ENCODE assay signal across 8 mouse cellular contexts in genomic region chr12:110484824-110485584, GRCm38 (mm10). TPM values are rescaled to one million over a fixed set of nuclear protein-coding genes. Genes with fewer than 3 reads are reported as not detected.
DNase-seq lines count a peak whose midpoint lies in the region; ATAC-seq lines count a peak whose summit lies in the region.

No protein-coding gene starts in this region.

- peak overlapping the region; percentile 69 for H3K4me3 ChIP-seq in intestine, embryonic 14.5 days (ENCODE audit: low read depth, low read length)
- H3K4me3 ChIP-seq in midbrain, embryonic 16.5 days (ENCODE audit: low read depth, low read length), result peak overlapping the region; percentile 76

- no peaks in the 10 kb centered on the region for H3K27me3 ChIP-seq in intestine, embryonic 14.5 days (replicated peaks; ENCODE audit: control insufficient read depth, insufficient read depth, low read length)
- no peaks in the 10 kb centered on the region for H3K27me3 ChIP-seq in midbrain, embryonic 16.5 days (ENCODE audit: control insufficient read depth, insufficient read depth, low read depth, low read length)

- H3K9ac ChIP-seq in intestine, embryonic 14.5 days (ENCODE audit: low read length), result peak overlapping the region; percentile 73
- peak overlapping the region; percentile 82 for H3K9ac ChIP-seq in midbrain, embryonic 16.5 days (ENCODE audit: low read depth, low read length)

- WGBS in intestine, embryonic 14.5 days, result under 1% methylated on average over 17 of the region's 17 CpGs
- WGBS in midbrain, embryonic 16.5 days, result 2% methylated on average over 17 of the region's 17 CpGs

- peak; percentile 36 for DNase-seq in embryo, embryonic 10 days (ENCODE audit: low spot score)
- DNase-seq in embryo, embryonic 9.5 days (ENCODE audit: extremely low spot score), result no peak
- DNase-seq in thymus, postnatal 25 days, result peak; percentile 58
- no peak for DNase-seq in thymus, postnatal 0 days (ENCODE audit: low spot score)
- peak; percentile 57 for DNase-seq in intestine, embryonic 14.5 days (ENCODE audit: low spot score)
- DNase-seq in gastrocnemius, adult 8-10 months (ENCODE audit: low spot score in 2 of 2), result no peak
- DNase-seq in adrenal gland, adult 2 months, result no peak

- H3K4me1 ChIP-seq in intestine, embryonic 14.5 days (replicated peaks; ENCODE audit: control insufficient read depth, insufficient read depth, low read length), result peaks cover 27% of the 10 kb centered on the region
- H3K4me1 ChIP-seq in midbrain, embryonic 16.5 days (ENCODE audit: control insufficient read depth, insufficient read depth, low read length), result peaks cover 37% of the 10 kb centered on the region

- H3K36me3 ChIP-seq in intestine, embryonic 14.5 days (ENCODE audit: control insufficient read depth, insufficient read depth, low read length), result 0 out of 2 replicates have a peak, but pooled peaks cover 6% of the 10 kb centered on the region
- no peaks in the 10 kb centered on the region for H3K36me3 ChIP-seq in midbrain, embryonic 16.5 days (ENCODE audit: control insufficient read depth, insufficient read depth, low read length)

- peak overlapping the region; percentile 99 for H3K27ac ChIP-seq in intestine, embryonic 14.5 days (ENCODE audit: low read depth)
- peak overlapping the region; percentile 97 for H3K27ac ChIP-seq in midbrain, embryonic 16.5 days (ENCODE audit: low read length)

- ATAC-seq in intestine, embryonic 14.5 days (replicated peaks; ENCODE audit: low FRiP score, low TSS enrichment, low read depth), result peak; percentile 61
- peak; percentile 50 for ATAC-seq in midbrain, embryonic 16.5 days

- peak overlapping the region; percentile 98 for H3K4me2 ChIP-seq in intestine, embryonic 14.5 days (ENCODE audit: low read length)
- peak overlapping the region; percentile 96 for H3K4me2 ChIP-seq in midbrain, embryonic 16.5 days (ENCODE audit: low read length)

- H3K9me3 ChIP-seq in intestine, embryonic 14.5 days (ENCODE audit: control insufficient read depth, low read length), result no peaks in the 10 kb centered on the region
- no peaks in the 10 kb centered on the region for H3K9me3 ChIP-seq in midbrain, embryonic 16.5 days (replicated peaks; ENCODE audit: control insufficient read depth, low read length, poor library complexity, severe bottlenecking)

RNA-seq across cellular contexts. Expression of gene Ppp2r5c, which starts 38.1 kb away (rescaled TPM):
- polyA plus RNA-seq in thymus, postnatal 0 days (2015; fragmentation: Nextera tagmentation; extraction: Ambion mirVana), result 309 and 319 TPM in 2 replicates
- polyA plus RNA-seq in intestine, embryonic 14.5 days (2014; fragmentation: Nextera tagmentation; extraction: Ambion mirVana), result 153 and 170 TPM in 2 replicates
- polyA plus RNA-seq in midbrain, embryonic 16.5 days (2015; fragmentation: Nextera tagmentation; extraction: Ambion mirVana), result 144 and 147 TPM in 2 replicates
- 10 to 100 TPM; 64.1 to 73.9 (median 67.9) TPM for total RNA-seq in gastrocnemius, adult 8-10 months (2022)
- 100 to 1,000 TPM; 112 to 118 TPM for total RNA-seq in adrenal gland, adult 2 months (2021)
- 12.8 and 14.8 TPM in 2 replicates for polyA plus RNA-seq in adrenal gland, adult 2 months (2012; rRNA removed)

Comparison
In these comparisons a context has a peak if more than half of its experiments do, and no peak if none do; other contexts are left out.
1. DNase-seq: peak in embryo, embryonic 10 days (single experiment), thymus, postnatal 25 days (single experiment) and intestine, embryonic 14.5 days (single experiment); none in embryo, embryonic 9.5 days (single experiment), thymus, postnatal 0 days (single experiment), gastrocnemius, adult 8-10 months (0 of 2) and adrenal gland, adult 2 months (single experiment).